Mouse (Mus musculus) brown adipose tissue, adult 24 weeks (tissue): Measurements from ENCODE around the gene 3110021N24Rik. TPM values are rescaled to one million over a fixed set of nuclear protein-coding genes. Genes with fewer than 3 reads are reported as not detected.
A peak's percentile ranks its signal among the peaks of the same experiment; 100 is the strongest.
"Not testable (repeated sequence)": the region's sequence is repeated elsewhere in the genome, so short reads cannot be mapped to it uniquely, and the experiment has no call there.

Source experiments
- H3K27ac ChIP-seq: fragments of 200-500 bp; replicated peaks from 2 replicates; pipeline ENCODE4 v1.5.1; 2012; ENCODE audit warnings: low read depth, mild to moderate bottlenecking, low read length
- H3K4me1 ChIP-seq: fragments of 200-500 bp; 2 replicates; pipeline ENCODE4 v1.6.1; 2012; ENCODE audit warnings: low read length, mixed read lengths; ENCODE audit not compliant: control insufficient read depth, insufficient read depth, insufficient read length
- H3K4me3 ChIP-seq: fragments of 200-500 bp; 2 replicates; pipeline ENCODE4 v1.5.1; 2012; ENCODE audit warnings: low read depth, mild to moderate bottlenecking, low read length, moderate library complexity; ENCODE audit not compliant: insufficient read depth
- polyA plus RNA-seq: library from polyadenylated mRNA; stranded (reverse); fragments of >200 nt; gene quantifications from 2 replicates; pipeline ENCODE4 v1.2.4, GENCODE M21; 2012; ENCODE audit not compliant: missing spikeins, insufficient read depth, insufficient read length

Gene 3110021N24Rik
- not detected in 2 replicates for polyA plus RNA-seq

DNA sequence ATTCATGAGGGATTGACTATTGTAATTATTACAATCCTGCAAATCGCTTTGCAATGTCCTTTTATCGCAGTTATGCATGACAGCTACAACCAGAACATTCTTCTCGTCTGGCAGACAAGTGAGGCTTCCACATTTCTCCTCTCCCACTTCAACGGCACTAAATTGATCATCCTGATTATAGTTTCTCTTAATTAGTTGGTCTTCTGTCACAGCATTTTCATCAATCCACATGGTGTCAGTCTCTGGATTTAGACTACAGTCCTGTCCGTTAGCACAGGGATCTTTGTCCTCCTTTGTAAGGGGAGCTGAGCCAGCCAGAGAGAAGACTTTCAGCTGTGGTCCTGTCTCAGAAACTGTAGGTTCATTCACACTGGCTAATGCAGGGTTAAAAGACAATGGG lies at the start of gene 3110021N24Rik:
Gene 3110021N24Rik, plus strand, starts transcription at position 301 of the 400 bp plus-strand sequence.
- H3K4me3 ChIP-seq = no peak within 1 kb of the TSS
- H3K27ac ChIP-seq = no peak within 1 kb of the TSS
- H3K4me1 ChIP-seq = no peaks in the 10 kb centered on the region

DNA sequence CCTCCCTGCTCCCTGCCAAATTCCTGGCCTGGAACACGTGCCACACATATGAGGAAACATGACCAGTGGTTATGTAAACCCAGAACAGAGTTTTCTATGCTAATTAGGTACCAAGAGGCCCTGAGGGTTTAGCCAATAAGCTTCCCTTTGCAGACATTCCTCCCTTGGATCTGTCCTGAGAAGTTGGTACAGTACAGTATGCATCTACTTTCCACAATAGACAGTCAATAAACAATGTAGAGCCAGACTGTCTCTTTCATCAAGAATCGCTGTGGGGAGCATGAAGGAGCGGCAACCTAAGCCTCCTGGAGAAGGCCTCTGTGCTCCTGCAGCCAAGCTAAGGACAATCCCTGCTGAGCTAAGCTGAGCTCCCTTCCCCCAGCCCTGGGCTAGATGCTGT lies 33.3 kb upstream of the 3110021N24Rik start:
- Histone ChIP-seq H3K27ac (no peak overlapping the region), H3K4me1 (no peaks in the 10 kb centered on the region), H3K4me3 (no peak overlapping the region)

DNA sequence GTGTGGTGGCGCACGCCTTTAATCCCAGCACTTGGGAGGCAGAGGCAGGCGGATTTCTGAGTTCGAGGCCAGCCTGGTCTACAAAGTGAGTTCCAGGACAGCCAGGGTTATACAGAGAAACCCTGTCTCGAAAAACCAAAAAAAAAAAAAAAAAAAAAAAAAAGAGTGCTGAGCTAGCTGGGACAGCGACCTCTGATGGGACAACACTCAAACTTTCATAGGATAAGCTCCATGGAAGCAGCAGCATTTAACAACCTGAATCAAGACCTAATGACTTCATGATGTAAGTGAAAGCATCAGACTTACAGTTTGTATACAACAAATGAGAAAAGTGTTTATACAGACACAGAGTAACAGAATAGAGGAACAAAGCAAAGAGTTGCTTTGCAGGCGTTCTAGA lies 32.4 kb upstream of the 3110021N24Rik start:
- H3K27ac ChIP-seq, H3K4me1 ChIP-seq, H3K4me3 ChIP-seq: not testable (repeated sequence)

DNA sequence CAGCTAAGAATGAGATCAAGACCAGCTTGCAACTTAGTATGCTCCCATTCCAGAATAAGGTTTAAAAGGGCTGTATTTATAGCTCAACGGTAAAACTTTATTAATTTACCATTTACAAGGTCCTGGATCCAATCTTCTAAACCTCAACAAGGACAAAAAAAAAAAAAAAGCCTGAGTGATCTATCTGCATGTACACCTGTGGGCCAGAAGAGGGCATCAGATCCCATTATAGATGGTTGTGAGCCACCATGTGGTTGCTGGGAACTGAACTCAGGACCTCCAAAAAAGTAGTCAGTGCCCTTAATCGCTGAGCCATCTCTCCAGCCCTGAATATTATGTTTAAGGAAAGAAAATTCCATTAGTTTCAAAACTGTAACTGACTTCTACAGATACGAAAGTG lies 29.0 kb upstream of the 3110021N24Rik start:
- Histone ChIP-seq H3K27ac (no peak overlapping the region), H3K4me3 (no peak overlapping the region), H3K4me1 (no peaks in the 10 kb centered on the region)

DNA sequence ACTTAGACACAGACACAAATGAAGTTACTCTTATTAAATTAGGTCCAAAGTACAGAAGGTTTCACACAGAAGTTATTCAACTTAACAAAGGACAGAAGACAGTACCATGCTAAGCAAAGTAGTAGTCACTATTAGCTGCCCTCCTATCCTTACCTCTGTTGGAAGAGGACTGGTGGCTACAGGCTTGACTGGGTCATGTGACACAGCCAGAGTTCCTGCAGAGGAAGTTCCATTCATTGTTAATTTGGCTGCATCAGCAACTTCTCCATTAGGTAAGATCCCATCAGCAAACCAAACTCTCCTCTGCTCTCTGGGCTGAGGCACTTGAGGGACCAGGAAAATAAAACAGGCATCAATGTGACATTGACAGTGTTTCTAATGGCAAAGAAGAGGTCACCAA lies 28.0 kb upstream of the 3110021N24Rik start:
- no peaks in the 10 kb centered on the region for H3K4me1 ChIP-seq
- H3K4me3 ChIP-seq = no peak overlapping the region
- H3K27ac ChIP-seq = no peak overlapping the region

DNA sequence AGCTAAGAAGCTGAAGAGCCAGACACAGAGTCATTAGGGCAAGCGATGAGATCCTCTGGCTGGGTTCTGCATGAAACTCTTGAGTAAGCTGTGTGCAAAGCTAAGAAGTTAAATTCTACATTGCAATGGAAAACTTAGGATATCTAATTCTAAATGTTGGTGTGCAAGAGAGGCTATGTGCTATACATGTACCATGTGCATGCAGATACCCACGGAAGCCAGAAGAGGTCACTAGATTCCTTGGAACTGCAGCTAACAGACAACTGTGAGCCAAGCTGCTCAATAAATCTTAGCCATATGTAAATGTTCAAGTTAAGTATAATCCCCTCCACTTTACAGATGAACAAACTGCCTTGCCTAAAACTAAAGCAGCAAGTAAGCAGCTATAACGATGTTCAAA lies 22.5 kb upstream of the 3110021N24Rik start:
- Histone ChIP-seq H3K4me3 (no peak overlapping the region), H3K27ac (no peak overlapping the region), H3K4me1 (no peaks in the 10 kb centered on the region)

DNA sequence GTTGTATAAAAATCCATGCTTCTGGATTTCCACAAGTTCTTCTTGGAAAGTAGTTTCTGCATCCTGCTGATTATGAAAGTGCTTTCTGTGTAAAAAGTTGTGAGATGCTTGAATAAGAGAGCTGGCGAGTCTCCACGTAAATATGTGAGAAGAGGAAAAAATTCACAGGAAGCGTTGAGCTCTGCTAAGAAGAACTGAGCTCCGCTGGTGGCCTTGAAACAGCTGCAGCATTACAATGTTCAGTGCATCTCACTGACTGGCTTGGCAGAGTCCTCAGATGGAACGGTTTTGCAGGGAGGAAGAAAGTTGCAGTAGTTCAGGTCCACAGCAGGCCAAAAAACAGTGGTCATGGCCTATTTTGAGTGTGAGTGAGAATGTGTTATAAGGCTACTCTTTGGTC lies 11.2 kb upstream of the 3110021N24Rik start:
- H3K4me1 ChIP-seq = no peaks in the 10 kb centered on the region
- H3K4me3 ChIP-seq = no peak overlapping the region
- H3K27ac ChIP-seq = no peak overlapping the region

DNA sequence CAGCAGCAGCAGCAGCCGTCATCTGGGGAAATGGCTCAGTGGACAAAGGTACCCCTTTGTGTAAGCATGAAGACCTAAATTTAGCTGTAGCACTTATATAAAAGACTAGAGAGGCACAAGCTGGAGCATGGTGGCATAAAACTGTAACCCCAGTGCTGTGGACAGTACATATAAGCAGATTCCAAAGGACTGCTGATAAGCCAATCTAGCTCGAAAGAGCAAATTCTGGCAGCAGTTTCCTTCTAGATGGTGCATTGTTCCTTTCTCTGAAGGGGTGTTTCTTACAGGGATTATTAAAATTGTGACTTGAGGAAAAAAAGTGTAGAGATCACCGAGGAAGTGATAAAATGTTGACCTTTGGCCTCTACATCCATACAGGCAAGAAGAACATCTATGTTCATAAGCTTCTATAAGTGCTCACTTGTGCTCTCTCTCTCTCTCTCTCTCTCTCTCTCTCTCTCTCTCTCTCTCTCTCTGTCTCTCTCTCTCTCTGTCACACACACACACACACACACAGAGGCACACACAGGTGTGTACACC lies 1.9 kb downstream of the 3110021N24Rik start:
- no peak overlapping the region for H3K4me3 ChIP-seq
- H3K4me1 ChIP-seq = no peaks in the 10 kb centered on the region
- H3K27ac ChIP-seq = no peak overlapping the region

DNA sequence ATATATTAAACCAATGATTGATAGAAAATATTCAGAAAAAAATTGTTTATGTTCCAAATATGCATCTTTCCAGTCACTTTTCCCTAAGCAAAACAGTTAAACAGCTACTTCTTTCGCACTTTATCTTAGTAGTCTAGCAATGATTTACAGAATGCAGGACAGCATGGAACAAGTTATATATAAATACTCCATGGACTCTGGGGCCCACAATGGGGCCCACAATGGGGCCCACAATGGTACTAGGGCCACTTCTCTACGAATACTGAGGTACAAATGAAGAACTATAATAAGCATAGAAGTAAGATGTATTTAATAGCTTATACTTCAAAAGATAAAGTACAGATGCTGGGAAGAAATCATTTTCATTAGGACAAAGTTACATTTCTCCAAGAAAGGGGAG lies 4.7 kb downstream of the 3110021N24Rik start:
- no peak overlapping the region for H3K4me3 ChIP-seq
- no peaks in the 10 kb centered on the region for H3K4me1 ChIP-seq
- H3K27ac ChIP-seq = no peak overlapping the region

DNA sequence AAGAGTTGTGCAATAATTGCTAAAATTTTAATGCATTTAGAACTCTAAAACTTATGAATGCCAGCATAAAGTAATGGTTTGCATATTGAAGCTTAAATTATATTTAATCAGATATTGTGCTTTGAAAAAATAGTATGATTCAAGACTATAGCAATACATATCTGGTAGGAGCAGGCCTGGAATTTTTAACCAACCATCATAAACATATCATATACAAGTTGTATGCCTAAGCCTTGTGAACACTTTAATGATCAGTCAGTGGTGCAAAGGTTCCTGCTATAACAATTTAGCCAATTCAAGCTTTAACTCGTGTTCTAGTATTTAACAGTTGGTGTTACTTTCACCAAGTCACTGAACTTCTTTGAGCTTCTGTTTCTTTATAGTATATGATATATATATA lies 11.0 kb downstream of the 3110021N24Rik start:
- no peak overlapping the region for H3K27ac ChIP-seq
- no peak overlapping the region for H3K4me3 ChIP-seq
- no peaks in the 10 kb centered on the region; the same call in 1 of the 2 replicates for H3K4me1 ChIP-seq

DNA sequence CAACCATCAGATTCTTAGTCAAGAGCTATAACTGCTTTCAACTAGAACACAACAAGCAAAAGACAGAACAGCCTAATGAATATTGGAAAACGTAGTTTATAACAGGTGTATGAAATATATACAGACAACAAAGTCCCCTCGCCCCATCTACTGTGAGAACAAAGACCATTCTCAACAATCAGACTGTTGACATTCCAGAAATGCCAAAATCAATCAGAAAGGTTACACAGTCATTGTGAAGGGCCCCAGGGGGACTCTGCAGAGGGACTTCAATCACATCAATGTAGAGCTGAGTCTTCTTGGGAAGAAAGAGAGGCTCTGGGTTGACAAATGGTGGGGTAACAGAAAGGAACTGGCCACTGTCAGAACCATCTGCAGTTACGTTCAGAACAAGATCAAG lies 12.1 kb downstream of the 3110021N24Rik start:
- H3K4me1 ChIP-seq = no peaks in the 10 kb centered on the region; the same call in 1 of the 2 replicates
- H3K27ac ChIP-seq = no peak overlapping the region
- no peak overlapping the region for H3K4me3 ChIP-seq

DNA sequence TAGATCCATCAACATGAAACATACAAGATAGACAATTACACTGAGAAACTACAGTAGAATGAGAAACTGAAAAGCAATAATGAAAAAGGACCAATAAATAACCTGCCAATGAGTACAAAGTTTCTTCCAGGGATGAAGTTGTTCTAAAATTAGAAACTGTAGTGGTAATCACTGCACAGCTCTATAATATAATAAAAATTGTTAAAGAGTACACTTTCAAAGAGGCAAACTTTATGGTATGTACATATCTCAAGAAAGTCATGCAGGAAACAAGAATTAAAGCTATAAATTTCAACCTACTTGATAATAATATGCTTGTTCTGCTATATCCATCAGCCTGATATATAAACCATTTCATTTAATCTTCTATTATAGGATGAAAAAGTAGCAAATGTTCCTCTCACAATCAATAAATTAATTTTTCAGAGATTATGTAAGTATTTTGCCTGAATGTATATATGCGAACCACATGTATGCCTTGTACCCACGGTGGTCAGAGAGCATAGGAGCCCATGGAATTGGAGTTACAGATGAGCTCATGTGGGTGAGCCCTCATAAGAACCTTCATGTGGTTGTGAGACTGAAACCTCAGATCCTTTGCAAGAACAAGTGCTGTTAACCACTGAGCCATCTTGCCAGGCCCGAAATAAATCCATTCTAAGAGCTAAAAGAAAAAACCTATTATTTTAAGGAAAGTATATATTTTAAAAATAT lies 26.9 kb downstream of the 3110021N24Rik start:
- H3K4me3 ChIP-seq = no peak overlapping the region
- no peaks in the 10 kb centered on the region for H3K4me1 ChIP-seq
- no peak overlapping the region for H3K27ac ChIP-seq

DNA sequence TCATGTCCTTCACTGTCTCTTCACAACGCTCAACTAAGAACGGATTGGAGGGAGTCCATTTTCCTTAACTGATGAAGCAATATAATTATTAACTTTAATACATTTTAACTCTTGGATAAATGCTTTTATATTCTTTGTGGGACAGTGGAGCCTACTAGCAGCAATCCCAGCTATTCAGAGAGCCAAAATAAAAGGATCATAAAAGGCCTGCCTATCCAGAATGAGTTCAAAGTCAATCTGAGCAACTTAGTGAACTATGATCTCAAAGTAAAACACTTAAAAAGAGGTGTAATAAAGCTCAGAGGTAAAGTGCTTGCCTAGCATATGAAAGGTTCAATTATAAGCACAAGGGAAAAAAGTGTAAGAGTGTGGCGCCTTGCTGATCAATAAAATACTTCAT lies 40.1 kb downstream of the 3110021N24Rik start:
- Histone ChIP-seq H3K4me1 (no peaks in the 10 kb centered on the region), H3K27ac (no peak overlapping the region), H3K4me3 (no peak overlapping the region)

DNA sequence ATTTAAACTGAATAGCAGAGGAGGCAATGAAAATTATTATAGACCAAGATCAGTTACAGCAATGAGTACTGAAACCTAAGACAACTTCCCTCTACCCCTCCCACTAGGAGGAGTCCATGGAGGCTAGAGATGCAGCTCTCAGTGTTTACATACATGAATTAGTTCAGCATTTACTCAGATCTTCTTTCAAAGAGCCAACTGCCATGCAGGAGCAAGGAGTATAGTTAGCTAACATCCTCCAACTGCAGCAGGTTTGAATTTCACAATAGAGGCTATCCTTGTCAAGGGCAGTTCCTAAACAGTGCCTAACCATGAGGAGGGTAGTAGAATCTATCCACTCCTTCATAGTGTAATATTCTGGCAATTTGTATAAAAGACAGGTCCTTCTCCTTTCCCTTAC lies 49.1 kb downstream of the 3110021N24Rik start:
- H3K27ac ChIP-seq = no peak overlapping the region
- H3K4me1 ChIP-seq = peaks cover 2% of the 10 kb centered on the region
- no peak overlapping the region for H3K4me3 ChIP-seq

DNA sequence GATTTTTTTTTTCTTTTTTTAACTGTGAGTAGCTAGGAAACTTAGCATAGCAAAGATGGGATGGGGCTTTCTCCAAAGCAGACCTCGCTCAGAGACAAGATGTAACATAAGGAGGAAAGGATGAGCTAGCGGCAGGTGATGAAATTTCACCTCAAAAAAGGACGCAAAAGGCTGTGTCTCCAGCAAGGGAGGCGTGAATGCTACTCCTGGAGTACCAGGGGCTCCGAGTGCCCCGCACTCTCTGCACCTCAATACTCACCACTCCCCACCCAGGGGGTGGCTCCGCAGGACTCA lies 60.3 kb downstream of the 3110021N24Rik start:
- Histone ChIP-seq H3K4me3 (peak overlapping the region; percentile 89), H3K27ac (peak overlapping the region; percentile 67)

DNA sequence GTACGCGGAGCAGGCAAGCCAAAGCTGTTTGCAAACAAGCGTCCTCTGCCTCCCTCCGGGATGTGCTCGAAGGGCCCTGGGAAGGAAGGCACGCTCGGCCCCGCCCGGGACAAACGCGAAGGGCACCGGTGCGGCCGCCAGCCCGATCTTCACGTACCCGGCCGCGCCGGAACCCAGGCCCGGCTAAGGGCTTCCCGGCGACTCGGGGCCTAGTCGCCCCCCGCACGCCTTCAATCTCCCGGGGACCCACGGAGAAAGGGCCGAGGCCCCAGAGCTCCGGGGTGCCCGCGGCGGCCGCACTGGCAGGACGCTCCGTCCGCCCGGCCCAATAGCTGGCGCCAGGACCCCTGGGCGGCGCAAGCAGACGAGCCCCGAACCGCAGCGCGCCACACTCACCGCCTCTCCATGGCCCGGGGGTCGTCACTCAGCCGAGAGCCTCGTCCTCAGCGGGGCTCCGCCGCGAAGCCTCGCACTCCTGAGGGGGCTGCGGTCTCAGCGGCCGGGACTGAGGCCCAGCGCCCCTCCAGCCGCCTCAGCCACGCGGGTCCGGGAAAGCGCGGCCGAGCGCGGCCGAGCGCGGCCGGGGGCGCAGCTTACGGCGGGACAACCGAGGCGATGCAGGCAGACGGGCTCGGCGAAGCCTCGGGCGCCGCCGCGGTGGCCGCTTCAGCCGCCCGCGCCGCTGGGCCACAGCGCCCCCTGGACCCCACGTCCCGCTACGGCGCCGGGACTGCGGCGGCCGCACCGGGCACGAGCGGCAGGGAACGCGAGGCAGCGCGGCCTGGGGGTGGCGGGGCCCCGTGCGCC lies 60.8 kb downstream of the 3110021N24Rik start, which contains the start of gene Zfyve9:
Gene Zfyve9, minus strand, starts transcription at position 742 of the 807 bp plus-strand sequence.
- H3K4me3 ChIP-seq = peak within 1 kb of the TSS; percentile 89
- no peaks in the 10 kb centered on the region for H3K4me1 ChIP-seq
- peak within 1 kb of the TSS; percentile 67 for H3K27ac ChIP-seq

More for the DNA sequence above, 60.3 kb downstream of the 3110021N24Rik start:
- no peaks in the 10 kb centered on the region for H3K4me1 ChIP-seq
